Mouse (Mus musculus) MEL (cell line): ENCODE results near the gene Tpp1. TPM values are rescaled to one million over a fixed set of nuclear protein-coding genes. Genes with fewer than 3 reads are reported as not detected.

ENCODE experiments used
- DNase-seq: peaks from one replicate; pipeline ENCODE4 v3.0.0; 2011; ENCODE audit warnings: low read depth, low spot score
- H3K27ac ChIP-seq: 2 replicates; pipeline ENCODE4 v1.5.1; 2012; ENCODE audit warnings: low read depth, mild to moderate bottlenecking, control low read depth, low read length, moderate library complexity; ENCODE audit not compliant: control insufficient read depth
- H3K27me3 ChIP-seq, 2 experiments: fragments of 150-350 bp in 1 of 2; sonication (generic) in 1 of 2; 2 replicates each; pipeline ENCODE4 v1.6.1; 2012; ENCODE audit warnings: low read length in 2 of 2, mild to moderate bottlenecking in 2 of 2, improper control_type of control experiment in 1 of 2, moderate library complexity in 1 of 2; ENCODE audit not compliant: insufficient read depth in 2 of 2, control insufficient read depth in 1 of 2
- H3K36me3 ChIP-seq, 2 experiments: 2 replicates each; pipeline ENCODE4 v1.6.1; 2012 to 2014; ENCODE audit warnings: low read length in 2 of 2, improper control_type of control experiment in 1 of 2, inconsistent platforms in 1 of 2, mild to moderate bottlenecking in 1 of 2; ENCODE audit not compliant: insufficient read depth in 2 of 2, control insufficient read depth in 1 of 2
- H3K4me1 ChIP-seq, 2 experiments: fragments of 150-350 bp in 1 of 2; sonication (generic) in 1 of 2; 2 replicates each; pipeline ENCODE4 v1.6.1; 2012; ENCODE audit warnings: low read length in 2 of 2, improper control_type of control experiment in 1 of 2, mild to moderate bottlenecking in 1 of 2; ENCODE audit not compliant: insufficient read depth in 2 of 2, control insufficient read depth in 1 of 2
- H3K4me3 ChIP-seq, 2 experiments: fragments of 150-350 bp in 1 of 2; sonication (generic) in 1 of 2; 2 replicates each; pipeline ENCODE4 v1.5.1; 2012; ENCODE audit warnings: low read depth in 2 of 2, low read length in 2 of 2, mild to moderate bottlenecking in 2 of 2, moderate library complexity in 2 of 2, control low read depth in 1 of 2, improper control_type of control experiment in 1 of 2; ENCODE audit not compliant: control insufficient read depth in 1 of 2, insufficient read depth in 1 of 2
- H3K79me2 ChIP-seq: 2 replicates; pipeline ENCODE4 v1.6.1; 2012; ENCODE audit warnings: mild to moderate bottlenecking, low read length, moderate library complexity; ENCODE audit not compliant: control insufficient read depth, poor library complexity, insufficient read depth
- H3K9ac ChIP-seq: 2 replicates; pipeline ENCODE4 v1.6.1; 2012; ENCODE audit warnings: low read depth, mild to moderate bottlenecking, control low read depth, low read length, moderate library complexity; ENCODE audit not compliant: control insufficient read depth, poor library complexity, severe bottlenecking
- H3K9me3 ChIP-seq: fragments of 150-350 bp; sonication (generic); replicated peaks from 2 replicates; pipeline ENCODE4 v1.6.1; 2012; ENCODE audit warnings: mild to moderate bottlenecking, low read length, improper control_type of control experiment, moderate library complexity; ENCODE audit not compliant: insufficient read depth
- BHLHE40 ChIP-seq: IDR thresholded peaks from 2 replicates; pipeline ENCODE4 v1.6.1; 2012; ENCODE audit warnings: low read depth, mild to moderate bottlenecking, inconsistent platforms, low read length, improper control_type of control experiment, borderline replicate concordance
- E2F4 ChIP-seq: IDR thresholded peaks from 2 replicates; pipeline ENCODE4 v1.6.1; 2011; ENCODE audit warnings: low read depth, low read length, improper control_type of control experiment, borderline replicate concordance
- ELF1 ChIP-seq: IDR thresholded peaks from 2 replicates; pipeline ENCODE4 v1.6.1; 2014; ENCODE audit warnings: low read depth, mild to moderate bottlenecking, inconsistent platforms, low read length, improper control_type of control experiment, moderate library complexity
- ETS1 ChIP-seq: IDR thresholded peaks from 2 replicates; pipeline ENCODE4 v1.6.1; 2012; ENCODE audit warnings: low read depth, mild to moderate bottlenecking, inconsistent platforms, low read length, improper control_type of control experiment, moderate library complexity
- GABPA ChIP-seq: IDR thresholded peaks from 2 replicates; pipeline ENCODE4 v1.6.1; 2012; ENCODE audit warnings: low read depth, mild to moderate bottlenecking, inconsistent platforms, low read length, improper control_type of control experiment, moderate library complexity
- GATA1 ChIP-seq: IDR thresholded peaks from 2 replicates; pipeline ENCODE4 v1.6.1; 2011; ENCODE audit warnings: low read depth, low read length, improper control_type of control experiment
- HCFC1 ChIP-seq: IDR thresholded peaks from 2 replicates; pipeline ENCODE4 v1.6.1; 2012; ENCODE audit warnings: low read depth, mild to moderate bottlenecking, inconsistent platforms, low read length, improper control_type of control experiment, moderate library complexity
- KAT2A ChIP-seq: conservative IDR thresholded peaks from 2 replicates; pipeline ENCODE4 v1.6.1; 2012; ENCODE audit warnings: low read depth, low read length, improper control_type of control experiment, inconsistent platforms
- MAX ChIP-seq: IDR thresholded peaks from 2 replicates; pipeline ENCODE4 v1.6.1; 2011; ENCODE audit warnings: low read length, improper control_type of control experiment
- MAZ ChIP-seq: IDR thresholded peaks from 2 replicates; pipeline ENCODE4 v1.6.1; 2012; ENCODE audit warnings: low read depth, mild to moderate bottlenecking, inconsistent platforms, low read length, improper control_type of control experiment
- MXI1 ChIP-seq: IDR thresholded peaks from 2 replicates; pipeline ENCODE4 v1.6.1; 2011; ENCODE audit warnings: mild to moderate bottlenecking, low read depth, low read length, improper control_type of control experiment
- MYB ChIP-seq: IDR thresholded peaks from 2 replicates; pipeline ENCODE4 v1.6.1; 2011; ENCODE audit warnings: mild to moderate bottlenecking, low read depth, low read length, improper control_type of control experiment
- MYC ChIP-seq: IDR thresholded peaks from 2 replicates; pipeline ENCODE4 v1.6.1; 2011; ENCODE audit warnings: low read depth, mild to moderate bottlenecking, low read length, improper control_type of control experiment, moderate library complexity
- NELFE ChIP-seq: IDR thresholded peaks from 2 replicates; pipeline ENCODE4 v1.6.1; 2011; ENCODE audit warnings: low read depth, low read length, improper control_type of control experiment
- POLR2A ChIP-seq, 2 experiments: IDR thresholded peaks; 2 replicates each; pipeline ENCODE4 v1.6.1; 2011 to 2012; ENCODE audit warnings: low read length in 2 of 2, mild to moderate bottlenecking in 2 of 2, control low read depth in 1 of 2, improper control_type of control experiment in 1 of 2, low read depth in 1 of 2, moderate library complexity in 1 of 2; ENCODE audit not compliant: control insufficient read depth in 1 of 2, insufficient read depth in 1 of 2, poor library complexity in 1 of 2
- SIN3A ChIP-seq: IDR thresholded peaks from 2 replicates; pipeline ENCODE4 v1.6.1; 2012; ENCODE audit warnings: low read length, improper control_type of control experiment, inconsistent platforms
- SMC3 ChIP-seq: IDR thresholded peaks from 2 replicates; pipeline ENCODE4 v1.6.1; 2011; ENCODE audit warnings: low read depth, low read length, improper control_type of control experiment
- TBP ChIP-seq: IDR thresholded peaks from 2 replicates; pipeline ENCODE4 v1.8.0; 2011; ENCODE audit warnings: low read depth, low read length, improper control_type of control experiment
- TCF12 ChIP-seq: IDR thresholded peaks from 2 replicates; pipeline ENCODE4 v1.6.1; 2014; ENCODE audit warnings: low read depth, mild to moderate bottlenecking, inconsistent platforms, low read length, improper control_type of control experiment, moderate library complexity
- UBTF ChIP-seq: IDR thresholded peaks from 2 replicates; pipeline ENCODE4 v1.6.1; 2012; ENCODE audit warnings: low read depth, mild to moderate bottlenecking, inconsistent platforms, low read length, improper control_type of control experiment, moderate library complexity, borderline replicate concordance; ENCODE audit not compliant: insufficient read depth
- USF1 ChIP-seq: IDR thresholded peaks from 2 replicates; pipeline ENCODE4 v1.6.1; 2014; ENCODE audit warnings: low read depth, mild to moderate bottlenecking, inconsistent platforms, low read length, improper control_type of control experiment, moderate library complexity
- ZC3H11A ChIP-seq: IDR thresholded peaks from 2 replicates; pipeline ENCODE4 v1.6.1; 2012; ENCODE audit warnings: low read depth, mild to moderate bottlenecking, inconsistent platforms, low read length, improper control_type of control experiment
- ZMIZ1 ChIP-seq: IDR thresholded peaks from 2 replicates; pipeline ENCODE4 v1.6.1; 2012; ENCODE audit warnings: low read depth, mild to moderate bottlenecking, inconsistent platforms, low read length, improper control_type of control experiment, moderate library complexity
- ZNF384 ChIP-seq: IDR thresholded peaks from 2 replicates; pipeline ENCODE4 v1.6.1; 2012; ENCODE audit warnings: low read depth, mild to moderate bottlenecking, inconsistent platforms, low read length, improper control_type of control experiment
- polyA plus RNA-seq, 2 experiments: library from polyadenylated mRNA; stranded (reverse) in 1 of 2; unstranded in 1 of 2; fragments of >175 nt in 1 of 2; fragments of >200 nt in 1 of 2; gene quantifications; 2 replicates each; pipeline versions ENCODE4 v1.2.1 to v1.2.4; 2012; ENCODE audit warnings: low replicate concordance in 2 of 2, low read depth in 1 of 2; ENCODE audit not compliant: insufficient read length in 2 of 2, insufficient read depth in 1 of 2, missing spikeins in 1 of 2
- total RNA-seq: library from RNA; depleted of rRNA; stranded (reverse); fragments of 300-350 nt; gene quantifications from 2 replicates; pipeline ENCODE4 v1.2.3, GENCODE M21; 2012

Tpp1 gene
- total and polyA plus RNA-seq, 3 experiments, result 17.5 to 45.4 TPM; not detected in 1

- Histone ChIP-seq H3K4me1 (peaks cover 14 to 21% of the 10 kb centered on the region in 2 experiments), H3K79me2 (peaks cover 37% of the 10 kb centered on the region), H3K36me3 (peaks cover 8 to 23% of the 10 kb centered on the region in 2 experiments), H3K27me3 (no peaks in the 10 kb centered on the region), H3K27ac (peak within 1 kb of the TSS; percentile 74), H3K4me3 (peak within 1 kb of the TSS; percentile 77 to 99), H3K9me3 (no peaks in the 10 kb centered on the region), H3K9ac (peak within 1 kb of the TSS; percentile 96)
- peak; percentile 73 for TF ChIP-seq USF1
- peak; percentile 64 for TF ChIP-seq TBP
- no peak for TF ChIP-seq ZC3H11A
- peak; percentile 60; the same call in 1 of the 2 replicates for TF ChIP-seq KAT2A
- no peak for TF ChIP-seq SMC3
- TF ChIP-seq BHLHE40, result peak; percentile 19; the same call in 1 of the 2 replicates
- TF ChIP-seq MYC, result peak; percentile 87
- no peak for TF ChIP-seq UBTF
- peak; percentile 89 for TF ChIP-seq HCFC1
- TF ChIP-seq GATA1, result no peak
- TF ChIP-seq MXI1, result peak; percentile 96
- peak; percentile 81 to 85 for TF ChIP-seq POLR2A (IDR thresholded peaks at IDR 0.05; ENCODE audit: control insufficient read depth in 1 of 2, insufficient read depth in 1 of 2, low read depth in 1 of 2, low read length in 2 of 2, poor library complexity in 1 of 2)
- TF ChIP-seq GABPA, result peak; percentile 76; the same call in 1 of the 2 replicates
- TF ChIP-seq TCF12, result peak; percentile 76
- TF ChIP-seq ZMIZ1, result peak; percentile 79
- no peak for TF ChIP-seq E2F4
- TF ChIP-seq MAX, result peak; percentile 92
- TF ChIP-seq MAZ, result peak; percentile 35; the same call in 1 of the 2 replicates
- TF ChIP-seq MYB, result no peak
- TF ChIP-seq ELF1, result peak; percentile 86
- TF ChIP-seq NELFE, result peak; percentile 75
- TF ChIP-seq ETS1, result peak; percentile 62
- peak; percentile 88 for TF ChIP-seq SIN3A
- no peak for TF ChIP-seq ZNF384
- peak; percentile 93 for DNase-seq
These were observed 15.7 kb downstream of the Tpp1 start, which contains the start of gene Ilk for GRCm38 (mm10) chr7:105736264-105736901. TSS of gene Ilk (plus strand) at chr7:105736592.
